Mouse (Mus musculus) left cerebral cortex, postnatal 10 days (tissue): ENCODE data around the gene St5. TPM values are rescaled to one million over a fixed set of nuclear protein-coding genes. Genes with fewer than 3 reads are reported as not detected.

Experiments used
- DNase-seq, 2 experiments: peaks; one replicate each; pipeline ENCODE4 v3.0.0; 2021 to 2022; ENCODE audit warnings: low spot score in 2 of 2, mixed read lengths in 1 of 2; ENCODE audit errors: extremely low spot score in 1 of 2
- intact Hi-C: fragments of 180-260 bp; cut with DNase I; formaldehyde crosslinking; loops from one replicate; pipeline ENCODE4 v1.15.1; 2025
- total RNA-seq, 2 experiments: library from RNA; stranded (reverse); gene quantifications; 2 replicates each; pipeline ENCODE4 v1.2.3; 2021

St5 gene
- total RNA-seq, 2 experiments from 2014 or later = 14.4 to 15.2 TPM

DNA sequence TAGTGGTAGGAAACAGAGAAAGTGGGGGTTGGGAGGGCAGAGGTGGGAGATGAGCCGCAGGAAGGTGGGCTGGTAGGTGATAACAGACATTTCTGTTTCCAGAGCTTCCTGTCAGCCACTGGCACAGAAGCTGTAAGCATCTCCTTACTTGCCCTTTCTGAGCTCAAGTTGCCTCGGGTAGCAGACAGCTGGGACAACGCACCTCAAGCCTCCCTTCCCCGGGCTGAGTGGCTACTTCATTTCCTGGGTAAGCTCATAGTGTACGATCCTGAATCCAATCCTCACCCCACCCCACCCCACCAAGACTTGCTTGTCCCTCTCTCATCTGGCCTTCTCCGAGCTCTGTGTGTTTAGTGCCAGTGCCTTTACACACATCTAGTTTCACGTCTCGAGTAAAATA is 115.3 kb downstream of the St5 start:
- no peak for DNase-seq
- intact Hi-C loops = no loop called here

GRCm38 (mm10) chr7:109584467-109584866 is 118.9 kb downstream of the St5 start:
- intact Hi-C loops = no loop called here
- DNase-seq = no peak

- intact Hi-C loops = no loop called here
These were observed 122.9 kb downstream of the St5 start for GRCm38 (mm10) chr7:109580489-109580888.

DNA sequence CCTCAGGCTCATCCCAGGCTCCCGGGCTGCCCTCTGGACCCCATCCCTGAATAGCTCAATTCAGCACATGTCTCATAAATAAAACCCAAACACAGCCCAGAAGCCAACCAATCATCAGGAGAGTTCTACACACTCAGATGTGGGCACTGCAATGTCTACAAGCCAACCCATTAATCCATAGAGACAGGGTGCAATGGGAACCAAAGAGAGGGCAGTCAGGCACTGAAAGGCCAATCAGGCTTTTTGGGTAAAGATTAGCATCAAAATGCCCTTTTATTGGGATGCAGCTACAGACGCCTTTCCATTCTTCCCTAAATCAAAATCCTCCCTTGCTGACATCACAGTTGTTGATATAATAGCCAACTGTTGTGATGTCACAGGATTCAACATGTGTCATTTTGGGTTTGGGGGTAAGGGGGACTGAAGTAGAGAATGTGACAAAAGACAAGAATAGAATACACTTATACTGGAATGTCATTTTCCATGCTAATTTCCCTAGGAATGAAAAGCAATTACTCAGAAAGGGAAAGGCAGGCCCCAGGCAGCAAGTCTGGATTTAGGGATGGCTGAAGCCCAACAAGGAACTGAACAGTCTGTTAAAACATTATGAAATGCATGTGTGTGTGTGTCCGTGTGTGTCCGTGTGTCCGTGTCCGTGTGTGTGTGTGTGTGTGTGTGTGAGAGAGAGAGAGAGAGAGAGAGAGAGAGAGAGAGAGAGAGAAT is 123.7 kb downstream of the St5 start:
- intact Hi-C loops = no loop called here
- no peak for DNase-seq

More at GRCm38 (mm10) chr7:109580489-109580888, 122.9 kb downstream of the St5 start:
- no peak for DNase-seq

DNA sequence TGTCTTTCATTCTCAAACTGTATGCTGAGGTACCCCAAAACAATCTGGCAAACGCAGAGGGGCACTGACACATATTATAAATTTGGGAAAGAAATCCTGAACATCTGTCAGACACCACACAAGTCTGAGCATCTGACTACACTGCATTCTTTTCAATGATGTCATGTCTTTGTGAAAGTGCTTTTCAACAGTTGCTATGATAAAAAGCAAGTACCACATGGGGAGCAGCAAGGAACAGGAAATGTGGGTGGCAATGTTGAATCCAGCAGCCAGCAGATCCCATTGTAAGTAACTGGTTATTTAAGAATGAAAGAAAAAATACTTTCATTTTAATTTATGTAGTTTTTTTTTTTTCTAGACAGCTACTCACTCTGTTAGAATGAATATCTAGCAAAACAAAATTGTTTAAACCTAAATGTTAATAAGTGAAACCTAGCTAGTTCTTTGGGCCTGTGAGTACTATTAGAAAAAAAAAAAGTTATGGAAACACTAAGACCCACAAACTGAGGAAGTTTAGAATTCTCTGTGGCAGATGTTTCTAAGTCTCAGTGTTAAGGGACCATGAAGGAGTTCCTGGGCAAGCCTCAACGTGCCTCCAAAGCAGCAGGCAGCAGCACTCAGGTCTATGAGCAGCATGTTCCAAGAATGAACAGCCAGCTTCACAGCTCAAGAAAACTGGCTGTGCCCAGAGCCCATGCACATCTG is 124.4 kb downstream of the St5 start:
- intact Hi-C loops = no loop called here

DNA sequence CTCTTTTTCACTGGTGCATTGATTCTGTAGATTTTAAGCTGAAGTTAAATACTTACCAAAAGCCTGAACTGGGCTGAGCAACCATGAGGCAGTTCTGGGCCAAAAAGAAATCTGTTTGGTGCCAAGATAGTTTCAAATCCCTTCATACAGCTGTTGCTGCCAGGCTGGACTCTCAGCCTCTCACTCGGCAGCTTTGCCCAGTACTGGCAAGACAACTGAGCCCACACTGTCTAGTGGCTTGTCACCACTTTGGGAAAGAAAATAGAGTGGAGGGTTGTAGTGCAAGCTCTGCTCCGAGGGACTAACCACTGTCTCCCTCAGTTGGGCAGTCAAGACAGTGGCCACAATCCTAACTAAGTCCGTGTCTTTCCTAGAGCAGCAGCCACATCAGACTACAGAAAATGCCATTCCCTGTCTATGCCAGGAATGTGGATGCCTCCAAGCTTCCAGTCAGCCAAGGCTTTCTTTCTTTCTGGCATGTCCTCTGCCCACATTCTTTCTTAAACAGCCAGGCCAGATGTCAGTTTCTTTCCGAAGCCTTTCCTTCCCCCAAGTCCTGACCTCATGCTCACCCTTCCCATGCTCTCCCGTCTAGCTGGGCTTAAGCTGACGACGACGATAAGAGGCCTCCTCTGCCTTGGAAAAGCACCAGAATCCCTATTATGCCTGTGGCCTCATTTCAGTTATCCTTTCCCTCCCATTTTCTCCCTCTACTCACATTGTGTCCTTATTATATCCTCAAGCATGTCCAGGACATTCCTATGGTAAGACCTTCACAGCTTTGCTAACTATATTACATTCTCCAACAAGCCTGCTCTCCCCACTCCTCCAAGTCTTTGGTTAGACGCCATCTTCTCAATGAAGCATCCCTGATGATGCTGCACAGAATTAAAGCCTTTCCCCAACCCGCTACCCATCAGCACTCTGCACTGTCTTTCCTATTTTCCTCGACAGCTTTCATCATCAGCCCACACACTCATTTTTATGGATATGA is 126.8 kb downstream of the St5 start:
- peak in 1 of 2 experiments; percentile 36 for DNase-seq

More for the DNA sequence above, 124.4 kb downstream of the St5 start:
- DNase-seq = no peak

GRCm38 (mm10) chr7:109574166-109574565 is 129.2 kb downstream of the St5 start:
- no peak for DNase-seq

More for the DNA sequence above, 126.8 kb downstream of the St5 start:
- intact Hi-C loops = no loop called here

DNA sequence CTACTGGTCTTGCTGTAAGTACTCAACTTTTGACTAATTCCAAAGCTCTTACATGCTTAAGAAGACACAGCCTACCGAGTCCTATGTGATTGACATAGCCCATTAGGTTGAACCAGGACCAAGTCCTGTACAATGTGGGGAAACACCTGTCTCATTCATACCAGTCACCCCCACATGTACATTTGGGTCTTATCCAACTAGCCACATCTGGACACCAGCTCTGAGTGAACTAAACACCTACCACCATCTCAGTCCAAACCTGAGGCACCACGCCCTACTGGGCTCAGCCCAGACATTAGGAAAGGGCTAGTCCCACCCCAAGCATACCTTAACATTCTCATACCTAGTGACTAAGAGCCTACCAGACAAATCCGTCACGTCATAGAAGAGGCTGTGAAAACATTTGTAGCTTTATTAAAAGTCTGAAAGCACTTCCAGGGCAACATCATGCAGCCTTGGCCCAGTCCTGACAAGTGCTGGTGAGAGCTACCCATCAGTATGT is 135.0 kb downstream of the St5 start:
- DNase-seq = no peak
- intact Hi-C loops = no loop called here

More at GRCm38 (mm10) chr7:109574166-109574565, 129.2 kb downstream of the St5 start:
- intact Hi-C loops = no loop called here

DNA sequence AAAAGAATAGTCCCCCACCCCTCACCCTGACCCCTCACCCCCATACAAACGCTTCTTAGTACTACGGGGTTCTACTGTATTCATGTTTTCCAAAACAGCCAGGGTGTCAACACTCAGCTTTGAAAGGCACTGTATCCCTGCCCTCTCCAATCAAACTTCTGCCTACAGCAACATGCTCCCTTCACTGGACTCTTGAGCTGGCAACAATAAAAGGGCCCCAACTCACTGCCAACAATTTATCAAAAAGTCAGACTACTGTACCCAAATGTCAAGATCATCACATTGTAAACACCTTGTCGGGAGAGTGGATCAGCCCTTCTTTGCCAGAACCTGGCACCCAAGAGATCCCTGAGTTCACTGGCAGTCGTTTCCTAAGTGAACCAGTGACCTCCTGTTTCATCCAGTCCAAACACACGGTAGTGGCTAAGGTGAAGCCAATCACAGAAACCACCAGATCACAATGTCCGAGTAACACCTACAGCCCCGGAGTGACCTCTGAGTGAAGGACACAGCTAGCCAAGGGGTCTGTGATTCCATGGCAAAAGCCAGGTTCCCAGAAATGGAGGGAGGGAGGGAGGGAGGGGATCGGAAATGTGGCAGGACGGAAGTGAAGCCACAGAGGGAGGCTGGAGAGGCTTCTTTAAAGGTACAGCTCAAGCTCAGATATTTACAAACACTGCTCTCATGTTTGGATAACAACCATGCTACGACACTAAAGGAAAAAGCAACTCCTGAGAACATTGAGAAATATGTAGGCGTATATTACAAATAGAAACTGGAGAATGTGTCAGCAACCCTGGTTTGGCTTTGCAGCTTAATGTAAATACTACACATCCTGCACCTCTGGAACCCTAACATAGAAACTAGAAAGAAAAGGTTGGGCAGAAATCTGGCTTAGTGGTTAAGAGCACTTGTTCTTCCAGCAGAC is 136.3 kb downstream of the St5 start:
- no peak for DNase-seq
- intact Hi-C loops = no loop called here

GRCm38 (mm10) chr7:109566327-109566726 is 137.1 kb downstream of the St5 start:
- no peak for DNase-seq
- intact Hi-C loops = no loop called here

- DNase-seq = no peak
- intact Hi-C loops = no loop called here
These were observed 139.5 kb downstream of the St5 start for GRCm38 (mm10) chr7:109563775-109564362.

DNA sequence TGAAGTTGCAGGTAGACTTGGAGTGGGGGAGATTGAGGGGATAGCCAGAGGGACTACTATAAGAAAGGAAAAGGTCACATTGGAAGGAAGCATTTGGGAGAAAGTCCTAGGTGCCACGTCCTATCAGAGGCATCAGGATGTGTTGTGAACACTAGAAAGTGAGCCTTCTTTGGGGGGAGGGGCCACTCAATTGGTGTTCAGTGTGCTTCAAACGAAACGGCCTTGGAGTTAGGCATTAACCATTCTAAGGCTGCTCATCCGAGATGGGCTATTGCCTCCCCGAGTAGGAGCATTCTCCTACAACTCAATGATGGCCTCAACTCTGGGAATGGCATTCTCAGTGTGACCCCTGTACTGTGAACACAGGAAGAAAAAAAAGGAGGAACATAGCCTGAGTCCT is 140.7 kb downstream of the St5 start:
- intact Hi-C loops = no loop called here

GRCm38 (mm10) chr7:109562154-109562599 is 141.2 kb downstream of the St5 start:
- intact Hi-C loops = no loop called here

More for the DNA sequence above, 140.7 kb downstream of the St5 start:
- no peak for DNase-seq

DNA sequence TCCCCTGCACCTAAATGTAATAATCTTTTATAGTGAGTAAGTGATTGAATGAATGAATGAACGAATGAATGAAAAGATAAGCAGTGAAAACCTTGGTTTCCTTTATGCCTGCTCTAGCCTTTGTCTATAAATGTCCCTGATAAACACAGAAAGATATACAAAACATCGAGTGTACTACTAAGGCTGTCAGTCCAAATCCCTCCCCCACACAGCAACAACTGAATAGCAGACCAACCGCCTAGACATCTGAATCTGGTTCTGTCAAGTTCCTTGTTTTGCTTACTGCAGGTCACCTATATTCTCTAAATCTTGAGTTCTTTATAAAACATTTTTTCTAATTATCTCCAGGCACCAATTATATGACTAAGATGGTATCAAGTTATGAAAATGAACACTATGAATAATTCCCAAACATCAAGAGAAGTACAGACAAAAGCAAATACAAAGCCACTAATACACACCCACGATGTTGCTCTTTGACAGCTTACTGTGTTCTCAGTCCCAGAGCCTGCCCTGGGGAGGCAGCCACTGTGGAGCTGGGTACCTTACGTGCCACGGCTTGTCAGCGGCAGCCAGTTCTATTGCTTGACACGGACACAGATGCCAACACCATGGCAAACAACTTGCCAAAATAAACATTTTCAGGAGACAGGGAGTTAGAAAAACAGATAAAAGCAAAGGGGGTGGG is 141.8 kb downstream of the St5 start:
- intact Hi-C loops = no loop called here
- DNase-seq = no peak

More at GRCm38 (mm10) chr7:109562154-109562599, 141.2 kb downstream of the St5 start:
- no peak for DNase-seq

DNA sequence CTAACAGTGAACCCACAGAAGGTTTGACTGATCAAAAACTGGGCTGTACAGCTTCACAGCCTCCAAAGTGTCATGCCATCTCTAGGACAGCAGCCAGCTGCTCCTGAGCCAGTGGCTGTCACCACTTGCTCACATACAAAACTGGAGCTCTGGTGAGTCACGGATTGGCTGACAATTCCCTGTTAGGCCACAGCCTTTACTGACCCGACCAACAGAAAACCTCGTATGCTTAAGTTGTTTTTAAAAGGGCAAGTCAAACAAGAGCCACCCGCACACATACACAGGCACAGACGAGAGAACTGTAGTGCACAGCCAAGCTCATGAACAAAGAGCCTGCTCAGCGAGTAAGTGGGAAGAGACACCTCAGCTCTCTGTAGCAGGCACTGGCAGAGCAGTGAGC is 143.9 kb downstream of the St5 start:
- DNase-seq = no peak
- intact Hi-C loops = no loop called here

- no peak for DNase-seq
- intact Hi-C loops = no loop called here
These were observed 156.7 kb downstream of the St5 start for GRCm38 (mm10) chr7:109546726-109547125.

DNA sequence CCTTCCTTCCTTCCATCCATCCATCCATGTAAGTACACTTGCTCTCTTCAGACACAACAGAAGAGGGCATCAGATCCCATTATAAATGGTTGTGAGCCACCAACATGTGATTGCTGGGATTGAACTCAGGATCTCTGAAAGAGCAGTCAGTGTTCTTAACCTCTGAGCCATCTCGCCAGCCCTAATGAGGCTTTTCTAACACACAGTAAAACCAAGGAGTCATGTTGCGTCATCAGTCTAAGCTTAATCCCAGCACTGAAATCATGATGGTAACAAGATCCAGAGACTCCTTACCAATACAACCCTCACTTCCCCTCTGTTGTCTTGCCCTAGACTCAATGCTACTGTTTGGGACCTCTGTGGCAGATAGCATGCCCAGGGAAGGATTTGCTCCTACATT is 157.2 kb downstream of the St5 start:
- DNase-seq = no peak
- intact Hi-C loops = no loop called here
